Mouse (Mus musculus): ENCODE results near the gene Klf15. TPM values are rescaled to one million over a fixed set of nuclear protein-coding genes. Genes with fewer than 3 reads are reported as not detected.
A peak's percentile ranks its signal among the peaks of the same experiment; 100 is the strongest.

Klf15 gene
- polyA plus RNA-seq, 1 experiment from 2014 or later: 25.1 TPM

DNA sequence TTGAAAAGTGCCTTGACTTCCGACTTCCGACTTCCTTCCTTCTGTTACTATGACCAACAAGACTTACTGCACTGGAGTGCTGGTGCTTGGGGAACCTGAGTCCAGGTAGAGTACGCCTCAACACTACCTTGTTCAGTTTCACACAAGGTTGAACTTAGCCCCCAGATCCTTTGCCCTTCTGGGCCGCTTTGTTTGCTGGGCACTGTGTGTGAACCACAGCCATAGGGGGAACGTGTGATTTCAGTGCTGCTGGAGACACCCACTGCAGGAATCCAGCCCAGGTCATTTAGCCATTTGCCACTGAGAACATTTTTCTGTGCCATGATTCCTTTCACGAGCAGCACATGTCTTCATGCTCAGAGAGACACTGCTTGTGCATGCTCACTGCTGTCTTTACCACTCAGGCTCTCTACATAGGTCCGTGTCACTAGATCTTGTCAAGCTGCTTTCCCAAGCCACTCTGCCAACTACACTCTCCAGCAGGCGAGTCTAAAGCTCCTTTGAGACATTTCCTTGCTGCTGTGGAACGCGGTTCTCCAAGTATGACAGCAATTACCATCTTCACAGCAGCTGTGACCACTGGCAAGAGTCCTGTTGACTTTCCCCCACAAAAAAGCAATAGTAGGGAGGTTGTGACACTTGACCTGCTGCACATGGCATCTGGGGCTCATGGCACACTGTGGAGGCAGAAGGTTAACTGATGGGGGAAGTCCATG lies 26.0 kb upstream of the Klf15 start:
- Histone ChIP-seq H3K27me3 (replicated peaks; ENCODE audit: control insufficient read depth, insufficient read depth, low read length) (no peaks in the 10 kb centered on the region), H3K27ac (ENCODE audit: low read depth, low read length) (no peak overlapping the region), H3K4me1 (ENCODE audit: control insufficient read depth, insufficient read depth, low read depth, low read length) (no peaks in the 10 kb centered on the region), H3K9me3 (ENCODE audit: control insufficient read depth, low read length) (0 out of 2 replicates have a peak, but pooled peaks cover 4% of the 10 kb centered on the region), H3K9ac (ENCODE audit: low read depth, low read length) (no peak overlapping the region), H3K4me3 (ENCODE audit: low read length) (no peak overlapping the region), H3K4me2 (ENCODE audit: low read length) (no peak overlapping the region), H3K36me3 (ENCODE audit: control insufficient read depth, insufficient read depth, low read length) (no peaks in the 10 kb centered on the region)
- WGBS: 80% methylated on average over 10 of the region's 10 CpGs
- ATAC-seq: no peak

DNA sequence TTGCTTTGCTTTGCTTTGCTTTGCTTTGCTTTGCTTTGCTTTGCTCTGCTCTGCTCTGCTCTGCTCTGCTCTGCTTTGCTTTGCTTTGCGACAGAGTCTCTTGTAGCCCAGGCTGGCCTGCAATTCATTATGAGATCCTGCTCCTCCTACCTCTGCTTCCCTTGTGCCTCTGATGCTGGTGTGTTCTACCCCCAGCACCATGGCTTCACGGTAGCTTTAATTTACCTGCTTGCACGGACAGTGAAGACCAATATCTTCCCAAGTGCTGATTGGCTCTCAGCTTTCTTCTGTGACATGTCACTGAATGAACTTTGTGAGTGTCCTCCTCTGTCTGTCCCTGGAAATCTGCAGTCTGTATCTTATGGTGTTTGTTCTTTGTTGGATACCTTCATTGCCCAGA lies 25.3 kb upstream of the Klf15 start:
- Histone ChIP-seq H3K4me3 (ENCODE audit: low read length) (no peak overlapping the region), H3K27ac (ENCODE audit: low read depth, low read length) (no peak overlapping the region), H3K4me1 (ENCODE audit: control insufficient read depth, insufficient read depth, low read depth, low read length) (no peaks in the 10 kb centered on the region), H3K27me3 (replicated peaks; ENCODE audit: control insufficient read depth, insufficient read depth, low read length) (no peaks in the 10 kb centered on the region), H3K4me2 (ENCODE audit: low read length) (no peak overlapping the region), H3K9ac (ENCODE audit: low read depth, low read length) (no peak overlapping the region), H3K36me3 (ENCODE audit: control insufficient read depth, insufficient read depth, low read length) (no peaks in the 10 kb centered on the region), H3K9me3 (ENCODE audit: control insufficient read depth, low read length) (0 out of 2 replicates have a peak, but pooled peaks cover 4% of the 10 kb centered on the region)
- no peak for ATAC-seq
- WGBS: 96% methylated on average over 3 of the region's 3 CpGs

DNA sequence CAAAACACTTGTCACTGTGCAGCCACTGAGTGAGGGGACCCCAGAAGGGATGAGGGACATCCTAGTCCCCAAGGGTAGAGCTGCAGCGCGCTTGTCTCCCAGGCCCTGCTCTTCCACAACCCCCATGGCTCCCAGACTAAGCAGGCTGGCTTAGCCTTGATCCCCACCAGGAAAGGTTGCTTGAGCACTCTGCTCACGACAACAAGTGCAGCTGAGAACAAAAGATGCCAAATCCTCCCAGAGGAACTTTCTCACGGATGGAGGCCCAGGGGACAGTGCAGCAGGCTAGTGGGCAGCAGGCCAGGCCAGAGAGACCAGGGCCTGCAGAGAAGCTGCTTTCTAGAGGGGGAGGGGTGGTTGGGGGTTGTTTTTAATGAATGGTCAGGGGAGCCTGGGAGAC lies 15.5 kb upstream of the Klf15 start:
- H3K4me1 ChIP-seq (ENCODE audit: control insufficient read depth, insufficient read depth, low read depth, low read length): peaks cover 4% of the 10 kb centered on the region; the same call in 1 of the 2 replicates
- peak overlapping the region; percentile 68 for H3K27ac ChIP-seq (ENCODE audit: low read depth, low read length)
- ATAC-seq: peak; percentile 94
- no peaks in the 10 kb centered on the region for H3K27me3 ChIP-seq (replicated peaks; ENCODE audit: control insufficient read depth, insufficient read depth, low read length)
- no peaks in the 10 kb centered on the region for H3K36me3 ChIP-seq (ENCODE audit: control insufficient read depth, insufficient read depth, low read length)
- no peaks in the 10 kb centered on the region for H3K9me3 ChIP-seq (ENCODE audit: control insufficient read depth, low read length)
- WGBS: 17% methylated on average over 4 of the region's 4 CpGs
- H3K9ac ChIP-seq (ENCODE audit: low read depth, low read length): no peak overlapping the region; the same call in 1 of the 2 replicates
- no peak overlapping the region for H3K4me2 ChIP-seq (ENCODE audit: low read length)
- no peak overlapping the region for H3K4me3 ChIP-seq (ENCODE audit: low read length)

DNA sequence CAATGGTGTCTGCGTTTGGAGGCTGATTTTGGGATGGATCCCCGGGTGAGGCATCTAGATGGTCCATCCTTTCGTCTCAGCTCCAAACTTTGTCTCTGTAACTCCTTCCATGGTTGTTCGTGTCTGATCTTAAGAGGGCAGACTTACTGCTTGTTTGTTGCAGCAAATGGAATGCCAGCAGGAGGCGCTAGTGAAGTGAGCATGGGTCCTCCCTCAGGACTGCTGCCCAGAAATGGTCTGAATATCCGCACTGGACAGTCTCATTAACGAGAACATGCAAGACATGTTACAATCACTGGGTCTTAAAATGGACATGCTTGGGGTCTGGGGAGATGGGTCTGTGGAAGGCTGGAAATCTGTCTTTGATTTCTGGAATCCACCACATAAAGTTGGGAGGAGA lies 12.2 kb upstream of the Klf15 start:
- WGBS: 33% methylated on average over 7 of the region's 7 CpGs
- H3K27me3 ChIP-seq (replicated peaks; ENCODE audit: control insufficient read depth, insufficient read depth, low read length): no peaks in the 10 kb centered on the region
- H3K9ac ChIP-seq (ENCODE audit: low read depth, low read length): no peak overlapping the region
- H3K27ac ChIP-seq (ENCODE audit: low read depth, low read length): no peak overlapping the region
- no peaks in the 10 kb centered on the region for H3K36me3 ChIP-seq (ENCODE audit: control insufficient read depth, insufficient read depth, low read length)
- no peak overlapping the region for H3K4me3 ChIP-seq (ENCODE audit: low read length)
- H3K4me1 ChIP-seq (ENCODE audit: control insufficient read depth, insufficient read depth, low read depth, low read length): peaks cover 4% of the 10 kb centered on the region; the same call in 1 of the 2 replicates
- no peaks in the 10 kb centered on the region for H3K9me3 ChIP-seq (ENCODE audit: control insufficient read depth, low read length)
- H3K4me2 ChIP-seq (ENCODE audit: low read length): no peak overlapping the region
- ATAC-seq: no peak

DNA sequence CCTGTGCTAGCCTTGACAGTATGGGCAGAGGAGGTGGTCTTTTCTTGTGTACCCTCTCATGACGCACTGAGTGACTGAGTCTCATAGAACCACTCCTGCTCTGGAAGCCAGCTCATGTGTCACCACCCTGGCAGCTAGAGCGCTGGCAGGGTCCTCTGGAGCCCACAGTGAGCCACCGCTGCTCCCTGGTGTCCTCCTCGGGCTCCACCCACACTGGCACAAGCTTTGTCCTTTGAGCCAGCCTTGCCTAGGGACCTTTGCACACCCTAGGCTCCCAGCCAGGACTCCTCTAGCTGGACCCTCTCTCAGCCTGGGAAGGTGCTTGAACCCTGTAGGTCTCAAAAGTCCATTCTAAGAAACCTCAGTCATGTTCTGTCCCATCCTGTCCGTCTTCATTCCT lies 11.7 kb upstream of the Klf15 start:
- H3K4me1 ChIP-seq (ENCODE audit: control insufficient read depth, insufficient read depth, low read depth, low read length): peaks cover 4% of the 10 kb centered on the region; the same call in 1 of the 2 replicates
- H3K27ac ChIP-seq (ENCODE audit: low read depth, low read length): no peak overlapping the region
- ATAC-seq: peak; percentile 83
- 64% methylated on average over 5 of the region's 5 CpGs for WGBS
- no peak overlapping the region for H3K9ac ChIP-seq (ENCODE audit: low read depth, low read length)
- no peaks in the 10 kb centered on the region for H3K9me3 ChIP-seq (ENCODE audit: control insufficient read depth, low read length)
- no peak overlapping the region for H3K4me3 ChIP-seq (ENCODE audit: low read length)
- H3K27me3 ChIP-seq (replicated peaks; ENCODE audit: control insufficient read depth, insufficient read depth, low read length): no peaks in the 10 kb centered on the region
- H3K36me3 ChIP-seq (ENCODE audit: control insufficient read depth, insufficient read depth, low read length): no peaks in the 10 kb centered on the region
- no peak overlapping the region for H3K4me2 ChIP-seq (ENCODE audit: low read length)

DNA sequence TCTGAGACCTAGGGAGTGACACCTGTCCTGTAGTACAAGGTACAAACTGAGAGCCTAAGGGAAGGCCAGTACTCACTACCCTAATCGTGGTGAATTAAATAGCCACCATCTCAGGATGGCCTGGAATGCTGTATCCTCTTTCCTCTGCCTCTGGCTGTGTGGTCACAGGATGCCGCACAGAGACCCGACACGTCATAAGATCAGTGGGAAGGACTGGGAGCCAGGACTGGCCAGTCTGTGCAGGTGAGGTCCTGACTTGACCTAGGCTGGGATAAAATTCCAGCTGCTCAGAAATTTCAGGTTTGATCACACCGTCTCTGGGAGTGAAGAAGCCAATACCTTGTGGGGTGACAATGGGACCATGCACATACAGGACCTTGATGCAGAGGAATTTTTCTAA lies 10.9 kb upstream of the Klf15 start:
- WGBS: 91% methylated on average over 5 of the region's 5 CpGs
- H3K9ac ChIP-seq (ENCODE audit: low read depth, low read length): no peak overlapping the region
- ATAC-seq: no peak

GRCm38 (mm10) chr6:90452603-90453002 lies 9.8 kb upstream of the Klf15 start:
- Histone ChIP-seq H3K36me3 (ENCODE audit: control insufficient read depth, insufficient read depth, low read length) (no peaks in the 10 kb centered on the region), H3K4me3 (ENCODE audit: low read length) (no peak overlapping the region), H3K9me3 (ENCODE audit: control insufficient read depth, low read length) (no peaks in the 10 kb centered on the region), H3K4me1 (ENCODE audit: control insufficient read depth, insufficient read depth, low read depth, low read length) (no peaks in the 10 kb centered on the region), H3K27ac (ENCODE audit: low read depth, low read length) (no peak overlapping the region), H3K9ac (ENCODE audit: low read depth, low read length) (no peak overlapping the region), H3K27me3 (replicated peaks; ENCODE audit: control insufficient read depth, insufficient read depth, low read length) (no peaks in the 10 kb centered on the region), H3K4me2 (ENCODE audit: low read length) (no peak overlapping the region)
- no peak for ATAC-seq

More for the DNA sequence above, 10.9 kb upstream of the Klf15 start:
- Histone ChIP-seq H3K9me3 (ENCODE audit: control insufficient read depth, low read length) (no peaks in the 10 kb centered on the region), H3K4me2 (ENCODE audit: low read length) (no peak overlapping the region), H3K27me3 (replicated peaks; ENCODE audit: control insufficient read depth, insufficient read depth, low read length) (no peaks in the 10 kb centered on the region), H3K36me3 (ENCODE audit: control insufficient read depth, insufficient read depth, low read length) (no peaks in the 10 kb centered on the region), H3K27ac (ENCODE audit: low read depth, low read length) (no peak overlapping the region), H3K4me1 (ENCODE audit: control insufficient read depth, insufficient read depth, low read depth, low read length) (peaks cover 4% of the 10 kb centered on the region; the same call in 1 of the 2 replicates), H3K4me3 (ENCODE audit: low read length) (no peak overlapping the region)

GRCm38 (mm10) chr6:90453751-90454150 lies 8.6 kb upstream of the Klf15 start:
- Histone ChIP-seq H3K27ac (ENCODE audit: low read depth, low read length) (no peak overlapping the region), H3K36me3 (ENCODE audit: control insufficient read depth, insufficient read depth, low read length) (no peaks in the 10 kb centered on the region), H3K4me2 (ENCODE audit: low read length) (no peak overlapping the region), H3K4me3 (ENCODE audit: low read length) (no peak overlapping the region), H3K9me3 (ENCODE audit: control insufficient read depth, low read length) (no peaks in the 10 kb centered on the region), H3K9ac (ENCODE audit: low read depth, low read length) (no peak overlapping the region), H3K4me1 (ENCODE audit: control insufficient read depth, insufficient read depth, low read depth, low read length) (no peaks in the 10 kb centered on the region), H3K27me3 (replicated peaks; ENCODE audit: control insufficient read depth, insufficient read depth, low read length) (no peaks in the 10 kb centered on the region)
- ATAC-seq: no peak
- 91% methylated on average over 5 of the region's 5 CpGs for WGBS

DNA sequence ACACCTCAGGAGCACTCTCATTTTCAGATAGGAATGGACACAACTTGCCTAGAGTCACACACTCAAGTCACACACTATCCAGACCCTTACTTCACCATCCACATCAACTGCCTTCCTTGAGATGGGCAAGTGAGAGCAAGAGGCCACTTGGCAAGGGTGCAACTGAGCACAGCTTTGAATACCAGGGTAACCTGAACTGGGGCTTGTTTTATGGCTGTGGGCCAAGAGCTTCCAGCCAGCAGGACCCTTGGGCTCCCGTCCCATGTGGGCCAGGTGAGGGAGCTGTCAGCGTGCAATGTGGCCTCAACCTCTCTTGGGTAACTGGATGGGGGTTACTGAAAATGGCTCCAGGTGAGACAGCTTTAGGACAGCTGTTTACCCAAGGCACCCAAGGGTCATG lies 5.0 kb upstream of the Klf15 start:
- WGBS: 75% methylated on average over 2 of the region's 2 CpGs
- H3K27ac ChIP-seq (ENCODE audit: low read depth, low read length): no peak overlapping the region
- H3K4me2 ChIP-seq (ENCODE audit: low read length): no peak overlapping the region
- no peak overlapping the region for H3K9ac ChIP-seq (ENCODE audit: low read depth, low read length)
- H3K9me3 ChIP-seq (ENCODE audit: control insufficient read depth, low read length): no peaks in the 10 kb centered on the region
- ATAC-seq: no peak
- 0 out of 2 replicates have a peak, but pooled peaks cover 7% of the 10 kb centered on the region for H3K27me3 ChIP-seq (replicated peaks; ENCODE audit: control insufficient read depth, insufficient read depth, low read length)
- H3K4me1 ChIP-seq (ENCODE audit: control insufficient read depth, insufficient read depth, low read depth, low read length): peaks cover 4% of the 10 kb centered on the region; the same call in 1 of the 2 replicates
- no peak overlapping the region for H3K4me3 ChIP-seq (ENCODE audit: low read length)
- H3K36me3 ChIP-seq (ENCODE audit: control insufficient read depth, insufficient read depth, low read length): no peaks in the 10 kb centered on the region

Data from hindbrain, embryonic 16.5 days (tissue).